Mouse (Mus musculus) left cerebral cortex, adult 8-10 months (tissue): Measurements from ENCODE around the gene Arhgap9. TPM values are rescaled to one million over a fixed set of nuclear protein-coding genes. Genes with fewer than 3 reads are reported as not detected.

Source experiments
- total RNA-seq, 4 experiments: library from RNA; stranded (reverse); gene quantifications; 2 replicates each; pipeline ENCODE4 v1.2.4; 2022

Arhgap9 gene
- total RNA-seq, 4 experiments from 2014 or later, result 0.74 to 2.6 (median 1.6) TPM

Other genes starting within 250 kb of the Arhgap9 start
- gene Agap2, start 246.7 kb upstream of the Arhgap9 start, total RNA-seq, result 100 to 1,000 TPM; 595 to 685 (median 631) TPM
- 100 to 1,000 TPM; 112 to 130 (median 122) TPM for gene Os9, start 200.8 kb upstream of the Arhgap9 start, total RNA-seq
- gene B4galnt1, start 156.7 kb upstream of the Arhgap9 start, total RNA-seq, result 100 to 1,000 TPM; 105 to 118 (median 112) TPM
- gene Slc26a10, start 141.3 kb upstream of the Arhgap9 start, total RNA-seq, result 1 to 10 TPM; 5.8 to 7.4 (median 6.9) TPM
- 100 to 1,000 TPM; 153 to 178 (median 174) TPM for gene Arhgef25, start 131.9 kb upstream of the Arhgap9 start, total RNA-seq
- gene Dtx3, start 126.2 kb upstream of the Arhgap9 start, total RNA-seq, result 100 to 1,000 TPM; 211 to 218 (median 216) TPM
- gene Pip4k2c, start 110.4 kb upstream of the Arhgap9 start, total RNA-seq, result 100 to 1,000 TPM; 104 to 112 (median 106) TPM
- gene Kif5a, start 58.6 kb upstream of the Arhgap9 start, total RNA-seq, result 1,000 to 10,000 TPM; 1,113 to 1,308 (median 1,238) TPM
- 100 to 1,000 TPM; 254 to 263 (median 254) TPM for gene Dctn2, start 55.6 kb upstream of the Arhgap9 start, total RNA-seq
- 10 to 100 TPM; 32.5 to 53.7 (median 44.4) TPM for gene Mbd6, start 32.9 kb upstream of the Arhgap9 start, total RNA-seq
- 10 to 100 TPM; 54.2 to 61.3 (median 56.8) TPM for gene Mars, start 10.2 kb upstream of the Arhgap9 start, total RNA-seq
- 1 to 10 TPM; 2.9 to 5.4 (median 3.2) TPM for gene Gli1, start 20.0 kb downstream of the Arhgap9 start, total RNA-seq
- under 1 TPM; 0.09 to 0.18 (median 0.16) TPM for gene Inhbe, start 32.4 kb downstream of the Arhgap9 start, total RNA-seq
- not detected for gene Inhbc, start 48.5 kb downstream of the Arhgap9 start, total RNA-seq
- gene R3hdm2, start 58.4 kb downstream of the Arhgap9 start, total RNA-seq, result 100 to 1,000 TPM; 247 to 279 (median 255) TPM
- 1 to 10 TPM; 2.3 to 4.5 (median 3.0) TPM for gene Stac3, start 179.7 kb downstream of the Arhgap9 start, total RNA-seq
- 1 to 10 TPM; 3.8 to 5.2 (median 4.6) TPM for gene Ndufa4l2, start 193.0 kb downstream of the Arhgap9 start, total RNA-seq
- 10 to 100 TPM; 24.4 to 33.6 (median 25.7) TPM for gene Shmt2, start 200.5 kb downstream of the Arhgap9 start, total RNA-seq
- gene Nxph4, start 212.6 kb downstream of the Arhgap9 start, total RNA-seq, result 1 to 10 TPM; 6.6 to 9.7 (median 8.4) TPM